Mouse (Mus musculus) testis, adult 2 months (tissue): ENCODE results near the gene Fignl1. TPM values are rescaled to one million over a fixed set of nuclear protein-coding genes. Genes with fewer than 3 reads are reported as not detected.

Experiments used
- H3K27ac ChIP-seq: fragments of 200-500 bp; 2 replicates; pipeline ENCODE4 v1.5.1; 2012; ENCODE audit warnings: low read depth, low read length; ENCODE audit not compliant: control insufficient read depth, insufficient read depth
- H3K27me3 ChIP-seq: fragments of 200-500 bp; 2 replicates; pipeline ENCODE4 v1.6.1; 2012; ENCODE audit warnings: mild to moderate bottlenecking, low read length, moderate library complexity; ENCODE audit not compliant: control insufficient read depth, insufficient read depth
- H3K36me3 ChIP-seq: fragments of 200-500 bp; 2 replicates; pipeline ENCODE4 v1.6.1; 2012; ENCODE audit warnings: mild to moderate bottlenecking, low read length; ENCODE audit not compliant: control insufficient read depth, insufficient read depth
- H3K4me1 ChIP-seq: fragments of 200-500 bp; 2 replicates; pipeline ENCODE4 v1.6.1; 2012; ENCODE audit warnings: low read length; ENCODE audit not compliant: control insufficient read depth, insufficient read depth
- H3K4me3 ChIP-seq: fragments of 200-500 bp; 2 replicates; pipeline ENCODE4 v1.5.1; 2012; ENCODE audit warnings: low read depth, mild to moderate bottlenecking, low read length, moderate library complexity, mixed read lengths; ENCODE audit not compliant: control insufficient read depth
- CTCF ChIP-seq: fragments of 200-500 bp; IDR thresholded peaks from 2 replicates; pipeline ENCODE4 v1.5.1; 2012; ENCODE audit warnings: low read depth, mild to moderate bottlenecking, inconsistent platforms, low read length, moderate library complexity; ENCODE audit not compliant: control insufficient read depth, insufficient read depth, insufficient replicate concordance
- POLR2A ChIP-seq: fragments of 200-500 bp; IDR thresholded peaks from 2 replicates; pipeline ENCODE4 v1.6.1; 2012; ENCODE audit warnings: low read depth, mild to moderate bottlenecking, inconsistent platforms, low read length, moderate library complexity; ENCODE audit not compliant: control insufficient read depth
- polyA plus RNA-seq: library from polyadenylated mRNA; depleted of rRNA; stranded (reverse); fragments of >200 nt; gene quantifications from 2 replicates; pipeline ENCODE4 v1.2.3, GENCODE M21; 2012

Gene Fignl1
- polyA plus RNA-seq, 1 experiment, result 21.1 TPM

- TF ChIP-seq POLR2A (no peak), CTCF (no peak)
- Histone ChIP-seq H3K36me3 (no peaks in the 10 kb centered on the region), H3K4me1 (no peaks in the 10 kb centered on the region; the same call in 1 of the 2 replicates), H3K27me3 (no peaks in the 10 kb centered on the region), H3K27ac (no peak overlapping the region), H3K4me3 (no peak overlapping the region)
Measured at GRCm38 (mm10) chr11:11850476-11851267, 41.9 kb upstream of the Fignl1 start.

- peaks cover 3% of the 10 kb centered on the region; the same call in 1 of the 2 replicates for H3K4me1 ChIP-seq
- no peak overlapping the region for H3K4me3 ChIP-seq
- TF ChIP-seq CTCF, result no peak
- TF ChIP-seq POLR2A, result no peak
- H3K36me3 ChIP-seq, result no peaks in the 10 kb centered on the region
- no peaks in the 10 kb centered on the region for H3K27me3 ChIP-seq
- H3K27ac ChIP-seq, result no peak overlapping the region
Measured at GRCm38 (mm10) chr11:11849513-11850311, 41.0 kb upstream of the Fignl1 start.

- H3K36me3 ChIP-seq, result no peaks in the 10 kb centered on the region
- no peak overlapping the region for H3K27ac ChIP-seq
- peaks cover 3% of the 10 kb centered on the region for H3K4me1 ChIP-seq
- H3K4me3 ChIP-seq, result no peak overlapping the region
- no peak for TF ChIP-seq POLR2A
- no peak for TF ChIP-seq CTCF
- no peaks in the 10 kb centered on the region for H3K27me3 ChIP-seq
Measured at GRCm38 (mm10) chr11:11848467-11848866, 39.7 kb upstream of the Fignl1 start.

- TF ChIP-seq CTCF (no peak), POLR2A (no peak)
Measured at GRCm38 (mm10) chr11:11845044-11845443, 36.3 kb upstream of the Fignl1 start.

GRCm38 (mm10) chr11:11844367-11844971, 35.7 kb upstream of the Fignl1 start:
- H3K27ac ChIP-seq, result peak overlapping the region; percentile 87
- H3K27me3 ChIP-seq, result no peaks in the 10 kb centered on the region

More at GRCm38 (mm10) chr11:11845044-11845443, 36.3 kb upstream of the Fignl1 start:
- peak overlapping the region; percentile 87 for H3K27ac ChIP-seq
- H3K36me3 ChIP-seq, result no peaks in the 10 kb centered on the region
- peaks cover 3% of the 10 kb centered on the region for H3K4me1 ChIP-seq
- no peaks in the 10 kb centered on the region for H3K27me3 ChIP-seq
- no peak overlapping the region for H3K4me3 ChIP-seq

GRCm38 (mm10) chr11:11841590-11841989, 32.8 kb upstream of the Fignl1 start:
- TF ChIP-seq POLR2A (no peak), CTCF (no peak)
- Histone ChIP-seq H3K27ac (no peak overlapping the region), H3K27me3 (no peaks in the 10 kb centered on the region), H3K4me3 (no peak overlapping the region), H3K36me3 (no peaks in the 10 kb centered on the region), H3K4me1 (peaks cover 5% of the 10 kb centered on the region)

More at GRCm38 (mm10) chr11:11844367-11844971, 35.7 kb upstream of the Fignl1 start:
- no peaks in the 10 kb centered on the region for H3K36me3 ChIP-seq
- H3K4me3 ChIP-seq, result no peak overlapping the region
- peaks cover 3% of the 10 kb centered on the region for H3K4me1 ChIP-seq
- TF ChIP-seq POLR2A (no peak), CTCF (peak; percentile 54; the same call in 1 of the 2 replicates)

GRCm38 (mm10) chr11:11840746-11841145, 32.0 kb upstream of the Fignl1 start:
- no peak for TF ChIP-seq POLR2A
- TF ChIP-seq CTCF, result no peak
- Histone ChIP-seq H3K4me3 (no peak overlapping the region), H3K27me3 (0 out of 2 replicates have a peak, but pooled peaks cover 2% of the 10 kb centered on the region), H3K4me1 (peaks cover 7% of the 10 kb centered on the region), H3K36me3 (no peaks in the 10 kb centered on the region), H3K27ac (no peak overlapping the region)
